Mouse (Mus musculus) layer of hippocampus, adult 18-20 months (tissue): ENCODE measurements at regions not wholly inside any gene's neighbourhood (a gene's known extent, or its start where the extent isn't known, plus 50 kb on each side); places are given as distances from the start of the nearest gene placed in this dataset.

ENCODE experiments used
- microRNA-seq, 2 experiments: library from miRNA; unstranded; fragments of <30 nt; microRNA quantifications; one replicate each; pipeline ENCODE4 v1.2.0; 2021

Small RNAs in the stretch of these regions (microRNA-seq; reads per million reads assigned to microRNA genes)
- gene Gm24973 = 0 reads per million in 2 experiments
